Mouse (Mus musculus) liver, embryonic 14.5 days (tissue): Measurements from ENCODE around the gene Cpne5.

Experiments
- CTCF ChIP-seq: IDR thresholded peaks from 2 replicates; pipeline ENCODE4 v1.5.1; 2016; ENCODE audit warnings: antibody characterized with exemption, low read depth, control low read depth
- EP300 ChIP-seq: IDR thresholded peaks from 2 replicates; pipeline ENCODE4 v1.6.1; 2016; ENCODE audit warnings: antibody characterized with exemption, low read depth

DNA sequence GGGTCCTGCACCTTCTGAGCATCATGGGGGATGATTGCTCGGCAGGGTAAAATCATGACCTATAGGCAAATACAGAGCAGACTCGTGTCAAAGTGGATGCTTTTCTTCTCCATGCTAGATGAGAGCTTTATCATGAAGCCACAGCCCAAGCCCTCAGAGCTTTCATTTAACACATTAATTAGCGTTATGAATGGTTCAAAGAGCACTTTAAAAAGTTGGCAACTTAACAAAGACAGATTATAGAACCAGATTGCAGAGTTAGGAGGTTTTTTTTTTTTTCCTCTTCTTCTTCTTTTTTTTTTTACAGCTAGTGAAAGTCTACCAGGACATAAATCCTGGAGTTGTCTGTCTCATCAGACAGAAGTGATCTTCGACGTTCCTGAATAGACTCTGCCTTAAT, 108.6 kb downstream of the Cpne5 start:
- TF ChIP-seq EP300, result no peak
- TF ChIP-seq CTCF, result no peak
